Mouse (Mus musculus): Measurements from ENCODE around the gene Sp8. TPM values are rescaled to one million over a fixed set of nuclear protein-coding genes. Genes with fewer than 3 reads are reported as not detected.

Gene Sp8
- polyA plus RNA-seq (2012; rRNA removed): 5.9 and 6.7 TPM in 2 replicates

DNA sequence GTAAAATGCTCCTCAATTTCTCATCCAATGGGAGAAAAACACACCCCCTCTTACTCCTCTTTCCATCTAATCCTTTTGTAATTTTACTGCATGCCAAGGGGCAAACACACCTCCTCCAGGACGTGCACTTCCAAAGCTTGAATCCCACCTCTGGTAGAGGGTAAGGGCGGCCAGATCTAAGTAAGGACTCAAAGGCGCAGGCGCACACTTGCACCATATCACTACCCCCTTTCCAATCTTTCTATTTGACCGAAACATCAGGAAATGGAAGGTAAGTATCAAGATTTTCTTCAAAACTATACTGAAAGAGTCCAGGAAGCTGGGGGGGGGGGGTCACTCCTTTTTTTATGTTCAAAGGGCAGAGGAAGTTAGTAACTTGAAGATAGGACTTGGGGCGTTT, at the start of gene Sp8:
TSS of gene Sp8 (plus strand) at position 109 of the 400 bp plus-strand sequence.

Other genes with a start within 250 kb of the Sp8 start
- 0.01 TPM in 1 of 2 replicates, not detected in the other for gene Abcb5, start 120.1 kb downstream of the Sp8 start, polyA plus RNA-seq (2012; rRNA removed)